Mouse (Mus musculus) CD4-positive helper T cell, adult 2 months (primary cell): ENCODE data around the gene BC034090.
"Not testable (repeated sequence)": the region's sequence is repeated elsewhere in the genome, so short reads cannot be mapped to it uniquely, and the experiment has no call there.

ENCODE experiments used
- DNase-seq: peaks from one replicate; pipeline ENCODE4 v3.0.0-alpha.2; 2012; ENCODE audit warnings: low read depth, missing footprints, low spot score

Gene BC034090

DNA sequence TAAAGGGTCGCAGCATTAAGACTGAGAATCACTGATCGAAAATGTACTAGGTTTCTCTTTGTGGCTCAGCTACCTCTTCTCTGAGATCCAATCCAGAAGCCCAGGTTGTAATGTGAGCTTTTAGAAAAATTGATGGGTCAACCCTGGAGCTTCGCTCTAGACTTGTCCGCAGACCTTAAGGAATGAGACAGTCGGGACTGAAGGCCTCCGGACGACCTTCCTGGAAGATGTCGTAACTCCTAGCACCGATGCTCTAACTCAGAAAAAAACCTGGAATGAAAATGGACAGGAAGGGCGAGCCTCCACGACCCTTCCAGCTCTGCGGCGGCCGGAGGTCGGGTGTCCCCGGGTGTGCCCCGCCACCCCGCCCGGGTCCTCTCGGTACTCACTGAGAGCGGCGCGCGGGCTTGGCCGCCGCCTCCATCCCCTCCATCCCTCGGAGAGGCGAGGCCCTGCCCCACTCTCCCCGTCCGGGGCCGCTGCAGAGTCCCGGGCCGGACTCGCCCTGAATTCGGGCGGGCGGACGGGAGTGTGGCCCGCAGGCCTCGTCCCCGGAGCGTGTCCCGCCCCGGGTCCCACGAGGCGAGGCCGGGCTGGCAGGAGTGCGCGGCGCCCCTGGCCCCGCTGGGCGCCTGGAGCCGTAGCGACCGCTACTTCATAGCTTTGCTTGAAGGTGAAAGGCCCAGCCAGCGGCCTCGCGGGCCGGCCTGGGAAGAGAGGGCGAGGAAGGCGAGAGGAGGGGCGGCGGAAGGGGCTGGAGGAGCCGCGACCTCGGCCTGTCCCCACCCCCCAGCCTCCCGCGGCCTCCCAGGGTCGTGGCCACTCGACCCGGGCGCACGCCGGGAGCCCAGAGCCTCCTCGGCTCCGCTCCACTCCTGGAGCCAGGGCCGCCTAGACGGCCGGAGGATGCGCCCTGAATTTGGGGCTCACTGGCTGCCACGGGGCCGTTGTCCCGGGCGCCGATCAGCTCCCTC lies at the start of gene BC034090:
TSS of gene BC034090 (minus strand) at position 648 of the 974 bp plus-strand sequence.
- DNase-seq = no peak

DNA sequence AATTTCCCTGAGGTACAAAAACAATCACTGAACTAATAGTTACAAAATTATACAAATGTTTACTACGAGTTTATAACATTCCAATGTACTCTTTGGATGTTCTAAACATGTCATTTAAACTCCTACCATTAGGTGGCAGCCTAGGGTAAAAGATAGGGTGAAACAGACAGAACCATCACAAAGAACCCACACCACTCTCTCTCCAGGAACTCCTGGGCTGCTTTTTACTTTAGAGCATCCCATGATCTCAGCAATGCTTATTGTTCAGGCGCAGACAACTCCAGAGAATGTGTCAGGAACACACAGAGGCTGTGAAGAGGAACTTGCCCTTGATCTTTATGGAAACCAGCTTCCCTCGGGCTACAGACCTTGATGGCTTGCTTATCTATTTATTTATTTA lies 49.2 kb upstream of the BC034090 start:
- peak; percentile 68 for DNase-seq

- DNase-seq = no peak
Measured at GRCm38 (mm10) chr1:155289411-155289810, 45.2 kb upstream of the BC034090 start.

DNA sequence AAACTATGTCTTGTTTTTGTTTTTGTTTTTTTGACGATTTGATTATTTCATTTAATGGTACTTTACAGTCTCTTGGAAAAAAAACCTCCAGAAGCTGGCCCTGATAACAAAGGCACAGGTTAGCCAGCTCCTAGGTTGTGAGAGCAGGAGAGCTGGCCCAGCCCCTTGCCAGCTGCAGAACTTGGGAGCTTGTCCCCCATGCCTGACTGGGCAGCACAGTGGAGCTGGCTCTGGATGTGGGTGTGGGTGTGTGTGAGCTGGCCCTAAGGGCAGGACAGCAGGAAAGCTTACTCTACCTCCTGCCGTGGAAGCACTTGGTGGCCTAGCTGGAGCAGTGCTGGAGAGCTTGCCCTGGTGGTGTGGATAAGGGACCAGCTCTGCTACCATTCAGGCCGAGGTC lies 43.8 kb upstream of the BC034090 start:
- no peak for DNase-seq

- no peak for DNase-seq
Measured at GRCm38 (mm10) chr1:155283808-155284207, 39.6 kb upstream of the BC034090 start.

DNA sequence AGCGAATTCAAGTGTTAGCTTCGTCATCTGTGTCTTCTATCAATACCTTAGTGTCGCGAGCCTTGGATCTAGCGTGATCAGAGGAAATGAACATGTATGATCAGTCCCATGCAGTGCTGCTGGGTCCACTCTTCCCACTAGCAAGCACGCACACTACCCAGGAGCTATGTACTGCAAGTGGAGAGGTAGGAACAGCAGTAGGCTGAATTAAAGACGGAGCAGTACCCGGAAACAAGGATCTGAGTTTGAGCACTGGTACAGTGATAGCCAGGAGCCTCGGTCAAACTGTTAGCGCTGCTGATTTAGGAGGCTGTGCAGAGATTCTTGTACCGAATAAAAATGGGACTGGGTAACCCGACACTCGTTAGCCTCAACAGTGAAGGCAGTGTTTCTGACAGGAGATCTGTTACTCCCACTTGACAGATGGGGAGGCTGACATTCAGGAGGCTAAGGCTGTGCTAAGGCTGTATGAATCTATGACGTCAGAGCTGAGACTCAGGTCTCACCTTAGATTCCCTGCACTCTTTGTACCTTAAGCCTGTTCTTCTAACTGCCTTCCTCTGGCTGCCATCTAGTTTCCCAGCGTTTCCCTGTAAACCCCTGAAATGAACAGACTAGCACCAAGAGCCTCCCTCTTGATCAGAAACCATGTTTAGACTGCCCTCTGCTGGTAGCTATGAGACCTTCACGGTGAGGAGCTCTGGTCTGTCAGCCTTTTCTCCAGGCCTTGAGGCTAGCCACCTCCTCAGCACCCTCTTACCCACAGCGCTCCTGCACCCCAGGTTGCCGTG lies 37.0 kb upstream of the BC034090 start:
- peak; percentile 63 for DNase-seq

GRCm38 (mm10) chr1:155280306-155280705 lies 36.1 kb upstream of the BC034090 start:
- no peak for DNase-seq

DNA sequence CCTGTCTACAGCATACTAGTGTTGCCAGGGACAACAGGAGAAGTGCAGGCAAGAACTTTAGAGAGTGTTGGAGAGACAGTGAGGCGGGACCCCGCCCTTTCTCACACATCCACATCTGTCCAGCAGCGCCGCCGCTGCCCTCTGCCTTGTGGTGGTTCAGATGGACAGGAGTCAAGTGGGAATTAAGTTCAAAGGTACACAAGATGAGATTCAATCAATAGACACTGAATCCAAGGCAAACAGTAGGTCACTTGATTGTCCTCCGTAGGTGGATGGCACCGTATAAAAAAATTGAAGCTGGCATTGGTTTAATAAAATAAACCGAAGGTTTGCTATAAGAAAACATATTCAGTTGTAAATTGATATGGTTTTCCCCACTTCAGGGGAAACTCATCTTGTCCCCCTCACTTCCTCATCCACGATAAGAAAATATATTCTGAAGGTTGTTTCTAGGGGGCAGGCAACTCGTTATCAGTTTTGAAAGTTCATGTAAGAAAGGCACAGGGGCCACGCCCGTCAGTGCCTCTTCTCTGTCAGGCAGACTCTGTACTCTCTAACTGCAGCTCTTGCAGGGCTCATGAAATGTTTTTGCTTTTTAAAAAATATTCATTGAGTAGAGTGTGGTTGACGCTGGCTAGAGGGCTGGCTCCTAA lies 32.3 kb upstream of the BC034090 start:
- DNase-seq = no peak

- no peak for DNase-seq
Measured at GRCm38 (mm10) chr1:155275793-155276192, 31.5 kb upstream of the BC034090 start.

- no peak for DNase-seq
Measured at GRCm38 (mm10) chr1:155274976-155275375, 30.7 kb upstream of the BC034090 start.

GRCm38 (mm10) chr1:155272953-155273352 lies 28.7 kb upstream of the BC034090 start:
- DNase-seq = no peak

DNA sequence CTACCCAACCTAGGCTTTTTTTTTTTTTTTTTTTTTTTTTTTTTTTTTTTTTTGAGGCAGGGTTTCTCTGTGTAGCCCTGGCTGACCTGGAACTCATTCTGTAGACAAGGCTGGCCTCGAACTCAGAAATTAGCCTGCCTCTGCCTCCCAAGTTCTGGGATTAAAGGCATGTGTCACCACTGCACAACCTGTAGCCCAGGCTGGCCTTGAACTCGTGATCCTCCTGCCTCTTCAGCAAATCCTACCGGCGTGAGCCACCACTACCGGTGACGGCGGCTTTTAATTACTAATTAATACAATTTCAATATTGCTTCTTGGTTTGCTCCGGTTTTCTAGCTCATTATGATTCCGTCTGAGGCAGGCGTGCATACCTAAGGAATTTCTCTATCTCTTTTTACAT lies 18.3 kb upstream of the BC034090 start:
- not testable (repeated sequence) for DNase-seq

DNA sequence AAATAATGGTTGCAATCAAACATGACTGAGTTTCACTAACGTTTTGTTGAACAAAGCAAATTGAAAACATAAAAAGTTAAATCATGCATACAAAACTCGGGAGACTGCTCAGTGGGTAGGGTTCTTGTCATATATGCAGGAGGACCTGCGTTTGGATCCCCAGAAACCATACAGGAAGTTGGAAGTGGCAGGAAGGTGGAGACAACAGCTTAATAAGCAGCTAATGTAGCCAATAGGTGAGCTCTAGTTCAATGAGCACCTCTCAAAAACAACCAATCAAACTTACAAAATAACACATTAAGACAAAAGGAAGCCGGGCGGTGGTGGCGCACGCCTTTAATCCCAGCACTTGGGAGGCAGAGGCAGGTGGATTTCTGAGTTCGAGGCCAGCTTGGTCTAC lies 10.1 kb upstream of the BC034090 start:
- no peak for DNase-seq

GRCm38 (mm10) chr1:155253126-155253525 lies 8.9 kb upstream of the BC034090 start:
- DNase-seq = no peak

DNA sequence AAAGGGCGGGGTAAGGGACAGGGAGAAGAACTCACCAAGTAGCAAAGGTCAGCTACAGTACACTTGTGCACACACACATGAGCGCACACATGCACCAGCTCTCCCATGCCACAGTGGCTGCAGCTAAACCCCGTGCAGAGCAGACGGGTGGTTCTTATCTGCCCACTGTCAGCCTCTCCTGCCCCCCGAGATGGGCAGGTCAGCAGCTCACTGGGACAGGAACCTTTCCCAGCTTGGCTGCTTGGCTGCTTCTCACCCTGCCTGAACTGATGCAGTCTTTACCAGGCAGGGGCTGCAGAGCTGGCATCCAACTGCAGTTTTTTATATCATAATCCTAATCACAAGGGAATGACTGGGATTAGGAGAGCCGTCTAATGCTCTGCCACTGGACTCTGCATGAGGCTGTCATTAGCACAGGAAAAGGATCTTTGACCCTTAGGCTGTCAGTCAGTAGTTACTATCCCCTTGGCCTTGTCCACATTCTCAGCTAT lies 8.4 kb upstream of the BC034090 start:
- DNase-seq = no peak

DNA sequence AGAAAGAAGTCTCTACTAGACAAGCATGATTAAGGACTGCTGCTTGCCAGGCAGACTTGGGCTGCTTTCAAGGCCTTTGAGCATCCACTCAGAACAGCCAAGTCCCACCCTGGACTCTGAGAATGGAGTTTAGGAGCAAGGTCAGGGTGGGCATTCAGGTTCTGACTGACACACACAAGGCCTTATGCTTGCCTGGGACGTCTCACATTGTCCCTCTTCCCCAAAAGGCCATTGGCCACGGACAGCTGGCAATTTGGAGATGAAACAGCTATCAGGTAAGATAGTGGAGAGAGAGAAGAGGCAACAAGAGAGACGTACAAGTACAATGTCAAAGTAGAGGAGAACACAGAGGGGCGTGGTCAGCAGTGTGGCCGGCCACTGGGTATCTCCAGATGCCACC lies 7.4 kb upstream of the BC034090 start:
- no peak for DNase-seq

DNA sequence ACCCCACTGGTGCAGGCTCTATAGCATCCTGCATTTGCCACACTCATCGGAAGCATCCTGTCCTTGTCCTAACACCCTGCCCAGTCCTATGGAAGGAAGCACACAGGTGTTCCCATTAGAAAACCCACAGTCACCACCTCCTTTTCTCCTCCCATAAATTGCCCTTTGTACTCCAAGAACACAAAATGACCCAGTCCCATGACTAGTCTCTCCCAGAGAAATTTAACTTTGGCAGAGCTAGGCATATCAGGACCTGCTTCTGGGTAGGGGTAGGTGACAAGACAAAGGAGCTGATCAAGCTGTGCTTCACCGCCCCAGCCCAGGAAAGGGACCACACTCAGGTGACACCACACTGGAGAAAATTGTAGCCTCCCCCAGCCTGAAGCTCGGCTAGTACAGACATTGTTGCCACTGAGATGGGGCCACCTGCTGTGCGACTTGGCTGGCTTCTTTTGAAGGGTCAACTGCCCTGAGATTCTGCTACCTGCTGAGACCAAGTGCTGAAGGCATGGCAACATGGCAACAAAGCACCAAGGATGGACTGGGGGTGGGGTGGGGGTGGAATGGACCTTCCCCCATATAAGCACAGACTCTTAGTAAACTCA lies 6.4 kb upstream of the BC034090 start:
- no peak for DNase-seq

DNA sequence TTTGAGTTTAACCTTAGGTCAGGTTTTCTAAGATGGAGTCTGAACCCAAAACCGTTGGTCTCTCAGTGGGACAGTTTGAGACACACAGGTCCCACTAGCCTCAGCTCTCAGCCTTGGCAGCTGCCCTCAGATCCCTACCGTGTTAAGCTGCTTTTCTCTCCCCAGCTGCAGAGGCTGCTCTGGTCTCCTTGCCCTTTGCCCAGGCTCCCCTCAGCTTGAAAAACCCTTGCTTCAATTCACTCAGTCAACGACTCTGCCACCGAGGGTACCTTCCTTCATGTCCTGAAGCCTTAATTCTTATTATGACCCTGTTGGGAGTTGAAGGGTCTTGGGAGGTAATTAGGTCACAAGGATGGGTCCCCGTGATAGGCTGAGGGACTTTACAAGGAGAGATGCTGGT lies 5.7 kb upstream of the BC034090 start:
- DNase-seq = no peak

DNA sequence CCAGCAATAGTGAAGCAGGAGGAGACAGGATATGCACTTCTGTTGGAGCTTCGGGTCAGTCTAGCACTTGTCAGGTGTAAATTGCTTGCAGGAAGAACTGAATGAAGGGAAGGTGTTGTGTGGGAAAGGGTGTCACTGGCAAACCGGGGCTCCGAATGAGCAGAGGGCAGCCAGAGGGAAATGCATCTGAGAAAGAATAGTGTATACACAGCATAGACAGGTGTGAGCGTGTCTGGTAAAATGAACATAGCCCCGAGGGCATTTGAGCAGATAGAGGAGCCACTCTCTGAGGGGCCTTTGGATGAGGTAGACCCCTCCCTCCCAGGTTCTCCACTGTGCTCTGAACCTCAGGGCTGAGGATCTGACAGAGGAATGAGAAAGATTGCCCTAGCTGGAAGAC lies 3.8 kb upstream of the BC034090 start:
- DNase-seq = no peak

GRCm38 (mm10) chr1:155247441-155247840 lies 3.2 kb upstream of the BC034090 start:
- DNase-seq = no peak

- no peak for DNase-seq
Measured at GRCm38 (mm10) chr1:155245516-155245915, 1.3 kb upstream of the BC034090 start.
